Mouse (Mus musculus) gonadal fat pad, adult 2 months (tissue): ENCODE measurements around the gene Sae1. TPM values are rescaled to one million over a fixed set of nuclear protein-coding genes. Genes with fewer than 3 reads are reported as not detected.

Experiments
- DNase-seq: peaks from one replicate; pipeline ENCODE4 v3.0.0-alpha.2; 2012; ENCODE audit warnings: low read depth
- polyA plus RNA-seq: library from polyadenylated mRNA; depleted of rRNA; stranded (reverse); fragments of >200 nt; gene quantifications from 2 replicates; pipeline ENCODE4 v1.2.3, GENCODE M21; 2012

Sae1 gene
- polyA plus RNA-seq, 1 experiment = 41.0 TPM

- DNase-seq = no peak
Observed at GRCm38 (mm10) chr7:16357602-16358001, 30.0 kb downstream of the Sae1 start.

- no peak for DNase-seq
Observed at GRCm38 (mm10) chr7:16355854-16356594, 31.6 kb downstream of the Sae1 start.

GRCm38 (mm10) chr7:16349999-16350398 lies 37.6 kb downstream of the Sae1 start:
- no peak for DNase-seq

- no peak for DNase-seq
Observed at GRCm38 (mm10) chr7:16345297-16345696, 42.3 kb downstream of the Sae1 start.

- DNase-seq = no peak
Observed at GRCm38 (mm10) chr7:16344598-16344997, 43.0 kb downstream of the Sae1 start.

- no peak for DNase-seq
Observed at GRCm38 (mm10) chr7:16337733-16338132, 49.9 kb downstream of the Sae1 start.

- no peak for DNase-seq
Observed at GRCm38 (mm10) chr7:16329146-16329545, 58.5 kb downstream of the Sae1 start.

- DNase-seq = no peak
Observed at GRCm38 (mm10) chr7:16326607-16326971, 61.0 kb downstream of the Sae1 start.

- no peak for DNase-seq
Observed at GRCm38 (mm10) chr7:16325920-16326606, 61.5 kb downstream of the Sae1 start.

- no peak for DNase-seq
Observed at GRCm38 (mm10) chr7:16324661-16325060, 62.9 kb downstream of the Sae1 start.

- DNase-seq = no peak
Observed at GRCm38 (mm10) chr7:16320479-16320878, 67.1 kb downstream of the Sae1 start.

- DNase-seq = no peak
Observed at GRCm38 (mm10) chr7:16319216-16319615, 68.4 kb downstream of the Sae1 start.

- DNase-seq = no peak
Observed at GRCm38 (mm10) chr7:16317094-16317493, 70.5 kb downstream of the Sae1 start.

- no peak for DNase-seq
Observed at GRCm38 (mm10) chr7:16315222-16315759, 72.3 kb downstream of the Sae1 start.

GRCm38 (mm10) chr7:16314221-16314775 lies 73.3 kb downstream of the Sae1 start:
- DNase-seq = no peak

GRCm38 (mm10) chr7:16313481-16314220 lies 74.0 kb downstream of the Sae1 start:
- DNase-seq = no peak

GRCm38 (mm10) chr7:16312672-16313311 lies 74.8 kb downstream of the Sae1 start:
- no peak for DNase-seq

- no peak for DNase-seq
Observed at GRCm38 (mm10) chr7:16312011-16312671, 75.5 kb downstream of the Sae1 start.

- DNase-seq = no peak
Observed at GRCm38 (mm10) chr7:16311453-16312004, 76.1 kb downstream of the Sae1 start.
